12 mouse cellular contexts compared by ENCODE assay signal in genomic region chr4:105313151-105313818, GRCm38 (mm10).
DNase-seq lines count a peak whose midpoint lies in the region; ATAC-seq lines count a peak whose summit lies in the region.
"Had no signal": no experiment of that assay in that cellular context is flagged by ENCODE, and none has a peak within 500 bp of the region (broad histone marks: within the 10 kb centered on the region; RNA-seq: fewer than 3 reads in every experiment).

No protein-coding gene starts in this region.

- H3K27me3 ChIP-seq in heart, embryonic 15.5 days, result no peaks in the 10 kb centered on the region
- H3K27me3 ChIP-seq: lung, embryonic 15.5 days had no signal

- 0 out of 2 replicates have a peak, but pooled peaks cover 6% of the 10 kb centered on the region for H3K4me1 ChIP-seq in heart, embryonic 15.5 days (replicated peaks)
- H3K4me1 ChIP-seq: forebrain, embryonic 10.5 days had no signal

- H3K9ac ChIP-seq in heart, embryonic 15.5 days, result no peak overlapping the region
- H3K9ac ChIP-seq: lung, embryonic 15.5 days had no signal

- H3K9me3 ChIP-seq in heart, embryonic 15.5 days (replicated peaks), result no peaks in the 10 kb centered on the region
- H3K9me3 ChIP-seq: forebrain, embryonic 10.5 days; lung, embryonic 15.5 days had no signal

- H3K4me3 ChIP-seq in heart, embryonic 15.5 days, result no peak overlapping the region
- H3K4me3 ChIP-seq: forebrain, embryonic 10.5 days; lung, embryonic 15.5 days had no signal

- no peak overlapping the region for H3K4me2 ChIP-seq in heart, embryonic 15.5 days
- H3K4me2 ChIP-seq: lung, embryonic 15.5 days had no signal

- ATAC-seq in heart, embryonic 15.5 days (replicated peaks; ENCODE audit: insufficient number of reproducible peaks, insufficient read depth, low FRiP score, low read depth), result peak; percentile 35; the same call in 1 of the 2 replicates
- no peak for ATAC-seq in activated CD4-positive, CD25-positive, alpha-beta regulatory T cell, adult 4 months

- no peaks in the 10 kb centered on the region for H3K36me3 ChIP-seq in heart, embryonic 15.5 days
- H3K36me3 ChIP-seq: forebrain, embryonic 10.5 days; lung, embryonic 15.5 days had no signal

- intact Hi-C loops in heart, postnatal 25 days (cut with DNase I), result loop anchor here (2.0 to 10.0 kb wide), 3 partner anchors 154 to 602 kb away; no protein-coding TSS in a partner anchor

- peak overlapping the region; percentile 12; the same call in 1 of the 2 replicates for H3K27ac ChIP-seq in heart, embryonic 15.5 days
- H3K27ac ChIP-seq: lung, embryonic 15.5 days had no signal

- DNase-seq in heart, adult 18-20 months, result peak; percentile 45 to 69
- no peak for DNase-seq in heart, postnatal 25 days (ENCODE audit: low spot score)
- peak; percentile 36 for DNase-seq in adrenal gland, postnatal 10 days
- peak; percentile 66 to 82 for DNase-seq in kidney, postnatal 36 days
- DNase-seq in cerebellum, postnatal 14 days, result no peak
- DNase-seq in thymus, postnatal 10 days (ENCODE audit: low spot score in 2 of 2), result no peak
- DNase-seq: gastrocnemius, postnatal 36 days; thymus, postnatal 14 days had no signal

- WGBS in heart, embryonic 15.5 days, result 33% methylated on average over 10 of the region's 10 CpGs

Comparison
In these comparisons a context has a peak if more than half of its experiments do, and no peak if none do; other contexts are left out.
1. DNase-seq: peak in heart, adult 18-20 months (2 of 2), adrenal gland, postnatal 10 days (single experiment) and kidney, postnatal 36 days (2 of 2); none in heart, postnatal 25 days (single experiment), cerebellum, postnatal 14 days (0 of 2) and thymus, postnatal 10 days (0 of 2).